Mouse (Mus musculus) spleen, adult 2 months (tissue): Measurements from ENCODE around the gene Map1a. TPM values are rescaled to one million over a fixed set of nuclear protein-coding genes. Genes with fewer than 3 reads are reported as not detected.

Experiments used
- DNase-seq, 2 experiments: peaks; one replicate each; pipeline versions ENCODE4 v3.0.0 to v3.0.0-alpha.2; 2012 to 2021; ENCODE audit warnings: low spot score in 2 of 2, low read depth in 1 of 2
- H3K27ac ChIP-seq: fragments of 200-500 bp; 2 replicates; pipeline ENCODE4 v1.5.1; 2012; ENCODE audit warnings: low read length, inconsistent platforms; ENCODE audit not compliant: insufficient read depth
- H3K27me3 ChIP-seq: fragments of 200-500 bp; 2 replicates; pipeline ENCODE4 v1.6.1; 2012; ENCODE audit warnings: mild to moderate bottlenecking, moderate library complexity, low read length, inconsistent platforms; ENCODE audit not compliant: control insufficient read depth, insufficient read depth
- H3K36me3 ChIP-seq: fragments of 200-500 bp; 2 replicates; pipeline ENCODE4 v1.6.1; 2012; ENCODE audit warnings: mild to moderate bottlenecking, low read length, inconsistent platforms; ENCODE audit not compliant: control insufficient read depth, insufficient read depth
- H3K4me1 ChIP-seq: fragments of 200-500 bp; 2 replicates; pipeline ENCODE4 v1.6.1; 2011; ENCODE audit warnings: inconsistent platforms; ENCODE audit not compliant: control insufficient read depth, insufficient read depth, insufficient read length
- H3K4me3 ChIP-seq: fragments of 200-500 bp; 2 replicates; pipeline ENCODE4 v1.5.1; 2011; ENCODE audit warnings: mild to moderate bottlenecking, inconsistent platforms; ENCODE audit not compliant: insufficient read depth, insufficient read length; ENCODE audit errors: extremely low read depth
- CTCF ChIP-seq: fragments of 200-500 bp; IDR thresholded peaks from 2 replicates; pipeline ENCODE4 v1.5.1; 2011; ENCODE audit warnings: mild to moderate bottlenecking, inconsistent platforms; ENCODE audit not compliant: insufficient read depth, insufficient read length, insufficient replicate concordance; ENCODE audit errors: extremely low read depth
- POLR2A ChIP-seq: fragments of 200-500 bp; IDR thresholded peaks from 2 replicates; pipeline ENCODE4 v1.6.1; 2011; ENCODE audit warnings: low read depth, low read length, inconsistent platforms
- WGBS: fragments of 180-500 bp; shearing (Covaris S2); methylation state at CpG from one replicate; pipeline ENCODE4 v1.1.7; 2018; 5-methylcytosine and 5-hydroxymethylcytosine counted together
- polyA plus RNA-seq: library from polyadenylated mRNA; depleted of rRNA; stranded (reverse); fragments of >200 nt; gene quantifications from 2 replicates; pipeline ENCODE4 v1.2.3, GENCODE M21; 2012; rRNA removed

The Map1a gene
- 1.2 and 1.3 TPM in 2 replicates for polyA plus RNA-seq

- TF ChIP-seq POLR2A: no peak
- no peak for TF ChIP-seq CTCF
- H3K36me3 ChIP-seq: no peaks in the 10 kb centered on the region
- peak; percentile 71 to 83 for DNase-seq
- H3K27ac ChIP-seq: no peak within 1 kb of the TSS
- H3K4me3 ChIP-seq: peak within 1 kb of the TSS; percentile 66
- WGBS: 6% methylated on average over 48 of the region's 48 CpGs
- peaks cover 2% of the 10 kb centered on the region; the same call in 1 of the 2 replicates for H3K4me1 ChIP-seq
- H3K27me3 ChIP-seq: peaks cover 5% of the 10 kb centered on the region
Measured at GRCm38 (mm10) chr2:121288901-121289729, at the start of gene Map1a. Gene Map1a (plus strand): TSS chr2:121289600.

DNA sequence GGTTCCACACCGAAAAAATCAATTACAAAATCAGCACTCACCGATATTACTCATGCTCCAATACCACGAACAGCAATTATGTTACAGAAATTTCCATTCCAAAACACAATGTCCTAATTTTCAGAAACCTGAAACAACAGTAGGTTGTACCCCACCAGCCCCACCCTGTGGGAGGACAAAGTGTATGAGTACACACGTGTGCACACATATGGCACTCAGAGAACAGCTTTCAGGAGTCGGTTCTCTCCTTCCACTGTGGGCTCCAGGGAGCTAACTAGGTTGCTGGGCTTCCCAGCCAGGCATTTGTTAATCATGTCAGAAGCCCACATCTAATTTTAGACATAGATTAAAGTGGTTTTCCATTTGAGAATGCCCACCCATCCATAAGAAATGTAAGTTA is 45.3 kb upstream of the Map1a start:
- Histone ChIP-seq H3K4me3 (no peak overlapping the region), H3K36me3 (peaks cover 18% of the 10 kb centered on the region), H3K4me1 (no peaks in the 10 kb centered on the region), H3K27ac (no peak overlapping the region), H3K27me3 (no peaks in the 10 kb centered on the region)
- no peak for TF ChIP-seq POLR2A
- no peak for TF ChIP-seq CTCF
- no peak for DNase-seq
- 91% methylated on average over 5 of the region's 5 CpGs for WGBS

DNA sequence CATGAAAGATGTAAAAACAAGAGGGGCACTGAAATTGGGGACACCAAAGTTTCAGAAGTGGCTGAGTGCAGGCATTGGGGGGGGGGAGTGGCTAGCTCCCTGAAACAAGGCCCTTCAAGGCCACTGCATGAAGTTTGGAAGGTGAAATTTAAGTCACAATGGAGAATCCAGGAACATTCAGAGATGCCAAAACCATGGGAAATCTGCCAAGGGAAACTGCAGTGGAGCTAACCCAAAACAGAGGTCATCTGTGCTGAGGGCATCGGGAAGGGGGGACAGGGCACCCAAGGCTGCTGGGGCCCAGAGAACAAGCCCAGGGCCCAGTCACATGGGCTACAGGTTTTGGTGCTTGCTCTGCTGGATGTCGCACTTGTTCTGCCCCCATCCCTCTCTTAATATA is 39.6 kb upstream of the Map1a start:
- peaks cover 40% of the 10 kb centered on the region for H3K36me3 ChIP-seq
- 92% methylated on average over 2 of the region's 2 CpGs for WGBS
- no peak overlapping the region for H3K4me3 ChIP-seq
- H3K4me1 ChIP-seq: no peaks in the 10 kb centered on the region
- H3K27ac ChIP-seq: no peak overlapping the region
- DNase-seq: no peak
- TF ChIP-seq POLR2A: no peak
- H3K27me3 ChIP-seq: no peaks in the 10 kb centered on the region

GRCm38 (mm10) chr2:121268446-121268845 is 21.0 kb upstream of the Map1a start:
- no peak overlapping the region for H3K27ac ChIP-seq
- WGBS: 88% methylated on average over 8 of the region's 8 CpGs
- H3K27me3 ChIP-seq: no peaks in the 10 kb centered on the region
- no peak for DNase-seq
- TF ChIP-seq POLR2A (no peak), CTCF (no peak)
- H3K4me1 ChIP-seq: no peaks in the 10 kb centered on the region
- no peak overlapping the region for H3K4me3 ChIP-seq
- H3K36me3 ChIP-seq: no peaks in the 10 kb centered on the region; the same call in 1 of the 2 replicates

DNA sequence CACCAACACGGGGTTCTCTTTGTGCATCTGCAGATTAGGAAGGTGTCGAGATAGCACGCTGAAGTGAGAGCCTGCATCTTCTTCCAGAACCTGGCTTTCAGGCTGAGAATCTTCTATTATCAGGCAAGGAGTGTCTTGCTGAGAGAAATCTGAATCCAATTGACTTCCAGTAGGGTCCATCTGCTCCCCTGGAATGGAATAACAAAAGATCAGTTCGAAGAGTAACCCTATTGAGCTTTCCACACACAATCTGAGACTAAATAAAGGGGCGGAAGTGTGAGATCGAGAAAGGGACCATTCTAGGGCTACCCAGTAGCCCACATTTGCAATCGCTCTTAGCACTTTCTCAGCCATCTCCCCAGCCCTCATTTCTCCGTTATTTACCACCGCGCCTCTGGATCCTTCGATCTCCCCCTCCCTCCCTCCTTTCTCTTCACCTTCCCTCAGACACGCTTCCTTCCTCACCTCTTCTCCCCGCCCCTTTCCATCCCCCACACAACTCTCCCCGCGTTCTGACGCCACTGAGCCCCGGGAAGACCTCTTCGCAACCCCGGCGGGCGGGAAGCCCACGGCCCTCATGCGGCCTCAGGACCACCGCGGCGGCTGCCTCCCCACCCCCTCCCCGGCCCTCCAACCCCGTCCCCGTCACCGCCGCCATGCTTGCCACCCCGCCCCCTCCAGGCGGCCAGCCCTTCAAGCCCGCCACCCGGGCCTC is 18.7 kb upstream of the Map1a start:
- H3K4me3 ChIP-seq: peak overlapping the region; percentile 94
- H3K4me1 ChIP-seq: no peaks in the 10 kb centered on the region
- 4% methylated on average over 34 of the region's 35 CpGs for WGBS
- H3K27ac ChIP-seq: peak overlapping the region; percentile 69
- TF ChIP-seq CTCF: no peak
- no peak for TF ChIP-seq POLR2A
- H3K27me3 ChIP-seq: no peaks in the 10 kb centered on the region
- H3K36me3 ChIP-seq: no peaks in the 10 kb centered on the region; the same call in 1 of the 2 replicates
- DNase-seq: no peak

GRCm38 (mm10) chr2:121271236-121271927 is 18.0 kb upstream of the Map1a start, which contains the start of gene Trp53bp1:
Gene Trp53bp1 (minus strand): TSS chr2:121271407.
- Histone ChIP-seq H3K27me3 (no peaks in the 10 kb centered on the region), H3K27ac (peak within 1 kb of the TSS; percentile 69), H3K36me3 (no peaks in the 10 kb centered on the region; the same call in 1 of the 2 replicates), H3K4me1 (no peaks in the 10 kb centered on the region), H3K4me3 (peak within 1 kb of the TSS; percentile 94)
- TF ChIP-seq CTCF (no peak), POLR2A (no peak)
- peak; percentile 88 to 93 for DNase-seq
- 4% methylated on average over 34 of the region's 37 CpGs for WGBS
